Mouse (Mus musculus) thymus, postnatal 14 days (tissue): Measurements from ENCODE around the gene Akp3.

ENCODE experiments used
- DNase-seq: peaks from one replicate; pipeline ENCODE4 v3.0.0; 2021

The Akp3 gene

GRCm38 (mm10) chr1:87124673-87125072, at the start of gene Akp3:
Gene Akp3 (plus strand): TSS chr1:87124973.
- DNase-seq: no peak

GRCm38 (mm10) chr1:87086196-87086595, 38.6 kb upstream of the Akp3 start:
- DNase-seq: no peak

GRCm38 (mm10) chr1:87086964-87087363, 37.8 kb upstream of the Akp3 start:
- no peak for DNase-seq

- DNase-seq: no peak
Measured at GRCm38 (mm10) chr1:87089251-87089650, 35.5 kb upstream of the Akp3 start.

GRCm38 (mm10) chr1:87089828-87090227, 34.9 kb upstream of the Akp3 start, which contains the start of gene Alppl2:
Gene Alppl2 (minus strand): TSS chr1:87089928.
- DNase-seq: no peak

- DNase-seq: no peak
Measured at GRCm38 (mm10) chr1:87095642-87096041, 29.1 kb upstream of the Akp3 start.

- DNase-seq: peak; percentile 56
Measured at GRCm38 (mm10) chr1:87098358-87098975, 26.3 kb upstream of the Akp3 start.

- no peak for DNase-seq
Measured at GRCm38 (mm10) chr1:87101411-87101810, 23.4 kb upstream of the Akp3 start, which contains the start of gene Alpi. Gene Alpi (minus strand): TSS chr1:87101606.

- DNase-seq: no peak
Measured at GRCm38 (mm10) chr1:87102114-87102513, 22.7 kb upstream of the Akp3 start.

GRCm38 (mm10) chr1:87103936-87104335, 20.8 kb upstream of the Akp3 start:
- DNase-seq: no peak

GRCm38 (mm10) chr1:87106536-87106935, 18.2 kb upstream of the Akp3 start:
- no peak for DNase-seq

GRCm38 (mm10) chr1:87108564-87108963, 16.2 kb upstream of the Akp3 start:
- no peak for DNase-seq

- peak; percentile 17 for DNase-seq
Measured at GRCm38 (mm10) chr1:87111719-87112354, 12.9 kb upstream of the Akp3 start.

- DNase-seq: no peak
Measured at GRCm38 (mm10) chr1:87114784-87115183, 10.0 kb upstream of the Akp3 start.

GRCm38 (mm10) chr1:87127206-87128030, 2.6 kb downstream of the Akp3 start:
- DNase-seq: peak; percentile 42

GRCm38 (mm10) chr1:87131803-87132202, 7.0 kb downstream of the Akp3 start:
- no peak for DNase-seq

- no peak for DNase-seq
Measured at GRCm38 (mm10) chr1:87141550-87141949, 16.8 kb downstream of the Akp3 start.

- no peak for DNase-seq
Measured at GRCm38 (mm10) chr1:87142456-87142855, 17.7 kb downstream of the Akp3 start.

- DNase-seq: no peak
Measured at GRCm38 (mm10) chr1:87143141-87143540, 18.4 kb downstream of the Akp3 start.

- DNase-seq: no peak
Measured at GRCm38 (mm10) chr1:87149422-87149821, 24.6 kb downstream of the Akp3 start.

- DNase-seq: no peak
Measured at GRCm38 (mm10) chr1:87151286-87151685, 26.5 kb downstream of the Akp3 start.

- DNase-seq: no peak
Measured at GRCm38 (mm10) chr1:87153776-87154500, 29.2 kb downstream of the Akp3 start.

- DNase-seq: no peak
Measured at GRCm38 (mm10) chr1:87154501-87155120, 29.8 kb downstream of the Akp3 start.
